ENCODE assay signal across 16 mouse cellular contexts in the genomic region with DNA sequence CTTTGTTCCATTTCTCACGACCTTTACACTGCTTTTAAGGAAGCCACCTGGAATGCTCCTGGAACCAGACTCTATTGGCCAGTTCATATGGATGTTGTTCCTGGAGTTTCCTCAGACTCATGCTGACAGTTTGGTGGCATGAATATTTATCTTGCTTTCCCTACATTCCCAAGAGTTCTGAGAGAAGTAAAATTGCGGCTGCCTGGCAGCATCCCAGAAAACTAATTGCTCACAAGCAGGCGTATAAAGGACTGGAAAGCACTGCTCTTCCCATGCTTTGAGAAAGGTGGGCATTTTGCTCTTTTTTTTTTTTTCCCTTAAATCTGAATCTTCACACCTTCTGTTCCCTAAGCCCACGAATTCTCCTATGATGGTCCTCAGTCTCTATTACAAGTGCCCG.
DNase-seq lines count a peak whose midpoint lies in the region; ATAC-seq and TF ChIP-seq lines count a peak whose summit lies in the region.
"Had no signal": no experiment of that assay in that cellular context is flagged by ENCODE, and none has a peak within 500 bp of the region (broad histone marks: within the 10 kb centered on the region; RNA-seq: fewer than 3 reads in every experiment).

No protein-coding gene starts in this region.

- 54% methylated on average over 5 of the region's 5 CpGs for WGBS in kidney, postnatal 0 days

- no peaks in the 10 kb centered on the region for H3K9me3 ChIP-seq in kidney, postnatal 0 days (replicated peaks; ENCODE audit: low read length)

- H3K27me3 ChIP-seq in kidney, postnatal 0 days (ENCODE audit: insufficient read depth, low read length), result no peaks in the 10 kb centered on the region
- H3K27me3 ChIP-seq: megakaryocyte, embryonic 14.5 days had no signal

- no peak overlapping the region for H3K4me2 ChIP-seq in kidney, postnatal 0 days (ENCODE audit: low read length)
- H3K4me2 ChIP-seq: liver, embryonic 11.5 days had no signal

- no peaks in the 10 kb centered on the region for H3K36me3 ChIP-seq in kidney, postnatal 0 days (ENCODE audit: insufficient read depth, low read length)

- no peak overlapping the region for H3K27ac ChIP-seq in kidney, postnatal 0 days
- H3K27ac ChIP-seq: gastrocnemius, adult 2 months; stomach, postnatal 0 days had no signal

- peak; percentile 4 for DNase-seq in kidney, postnatal 0 days (ENCODE audit: low spot score)
- no peak for DNase-seq in kidney, postnatal 36 days
- DNase-seq in brain, adult 2 months (ENCODE audit: low read depth, low spot score), result peak; percentile 59
- DNase-seq in brain, embryonic 18.5 days (ENCODE audit: low read depth, low spot score), result peak; percentile 37
- peak; percentile 19 to 44 for DNase-seq in right cerebral cortex, adult 2 months (ENCODE audit: low spot score in 2 of 2)
- DNase-seq in thymus, postnatal 10 days (ENCODE audit: low spot score in 2 of 2), result no peak
- no peak for DNase-seq in Muller cell, postnatal 12 days (ENCODE audit: inconsistent ontology term)
- DNase-seq: gastrocnemius, adult 2 months; heart, postnatal 10 days; kidney, adult 8-10 months; thymus, postnatal 4 days had no signal

- no peak for TF ChIP-seq CTCF in kidney, postnatal 0 days (IDR thresholded peaks at IDR 0.05; ENCODE audit: low read depth)

- H3K4me3 ChIP-seq in kidney, postnatal 0 days (replicated peaks; ENCODE audit: low read depth, low read length), result no peak overlapping the region
- H3K4me3 ChIP-seq: erythroblast, embryonic 14.5 days; gastrocnemius, adult 2 months; megakaryocyte, embryonic 14.5 days had no signal

- no peak overlapping the region for H3K9ac ChIP-seq in kidney, postnatal 0 days (ENCODE audit: low read depth, low read length)

- H3K4me1 ChIP-seq in kidney, postnatal 0 days (replicated peaks; ENCODE audit: insufficient read depth, low read length), result no peaks in the 10 kb centered on the region
- H3K4me1 ChIP-seq: megakaryocyte, embryonic 14.5 days had no signal

- ATAC-seq in kidney, postnatal 0 days (replicated peaks; ENCODE audit: low FRiP score, low read depth), result no peak
- ATAC-seq: CD4-positive, CD25-positive, alpha-beta regulatory T cell, adult 4 months had no signal

Comparison
In these comparisons a context has a peak if more than half of its experiments do, and no peak if none do; other contexts are left out.
1. DNase-seq: peak in kidney, postnatal 0 days (single experiment), brain, adult 2 months (single experiment), brain, embryonic 18.5 days (single experiment) and right cerebral cortex, adult 2 months (2 of 2); none in kidney, postnatal 36 days (0 of 2), thymus, postnatal 10 days (0 of 2) and Muller cell, postnatal 12 days (single experiment).